Mouse (Mus musculus): ENCODE data around the gene Rimbp3. TPM values are rescaled to one million over a fixed set of nuclear protein-coding genes. Genes with fewer than 3 reads are reported as not detected.

Gene Rimbp3
- total and polyA plus RNA-seq, 3 experiments = 0.06 to 0.34 TPM; not detected in 1

DNA sequence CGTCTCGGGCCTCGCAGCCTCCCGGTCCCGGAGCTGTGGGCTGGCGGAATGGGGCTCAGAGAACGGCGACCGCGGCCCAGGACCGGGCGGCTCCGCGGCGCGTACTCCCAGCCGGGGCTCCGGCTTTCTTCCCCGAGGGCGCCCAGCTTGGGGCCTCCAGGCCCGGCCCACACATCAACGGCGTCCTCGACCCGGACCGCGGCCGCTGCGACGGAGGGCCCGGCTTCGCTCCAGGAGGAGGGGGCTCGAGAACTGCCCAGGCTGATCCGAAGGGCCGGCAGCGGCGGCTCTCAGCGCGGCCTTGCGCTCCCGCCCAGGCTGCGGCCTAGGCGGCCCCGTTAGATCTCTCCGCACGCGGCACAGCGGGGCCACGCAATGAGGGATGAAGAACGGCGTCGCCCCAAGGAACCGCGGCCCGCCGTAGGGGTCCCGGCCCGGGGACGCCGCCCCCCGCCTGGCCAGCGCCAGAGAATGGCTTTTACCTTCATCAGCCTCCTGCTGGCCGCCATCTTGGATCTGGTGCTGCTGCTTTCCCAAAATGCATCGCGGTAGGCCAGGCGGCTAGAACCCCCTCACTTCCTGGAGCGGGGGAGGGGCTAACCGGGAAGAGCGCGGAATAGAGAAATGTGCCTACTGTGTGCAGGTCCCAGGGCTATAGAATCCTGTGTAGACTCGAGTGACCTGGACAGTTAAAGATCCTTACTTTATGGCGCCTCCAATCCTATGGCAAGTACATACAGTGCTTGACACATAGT, 7.3 kb upstream of the Rimbp3 start (continued):
- peak; percentile 95 for TF ChIP-seq CHD2 (IDR thresholded peaks at IDR 0.05; ENCODE audit: low read length)
- peak; percentile 66 for TF ChIP-seq MAX (IDR thresholded peaks at IDR 0.05; ENCODE audit: low read length)
- peak; percentile 80; the same call in 1 of the 2 replicates for TF ChIP-seq KAT2A (IDR thresholded peaks at IDR 0.05; ENCODE audit: insufficient replicate concordance, low read length)
- TF ChIP-seq CHD1 (IDR thresholded peaks at IDR 0.05; ENCODE audit: low read depth, low read length) = peak; percentile 83
- TF ChIP-seq JUND (conservative IDR thresholded peaks at IDR 0.05; ENCODE audit: low read depth, low read length) = no peak
- TF ChIP-seq E2F4 (IDR thresholded peaks at IDR 0.05; ENCODE audit: insufficient replicate concordance, low read depth, low read length) = peak; percentile 80; the same call in 1 of the 2 replicates
- TF ChIP-seq POLR2AphosphoS2 (IDR thresholded peaks at IDR 0.05; ENCODE audit: low read depth, low read length) = peak; percentile 85; the same call in 1 of the 2 replicates
- TF ChIP-seq CTCF (conservative IDR thresholded peaks at IDR 0.05 in 1 of 2, IDR thresholded peaks at IDR 0.05 in 1 of 2; ENCODE audit: low read depth in 2 of 2, low read length in 2 of 2) = no peak

DNA sequence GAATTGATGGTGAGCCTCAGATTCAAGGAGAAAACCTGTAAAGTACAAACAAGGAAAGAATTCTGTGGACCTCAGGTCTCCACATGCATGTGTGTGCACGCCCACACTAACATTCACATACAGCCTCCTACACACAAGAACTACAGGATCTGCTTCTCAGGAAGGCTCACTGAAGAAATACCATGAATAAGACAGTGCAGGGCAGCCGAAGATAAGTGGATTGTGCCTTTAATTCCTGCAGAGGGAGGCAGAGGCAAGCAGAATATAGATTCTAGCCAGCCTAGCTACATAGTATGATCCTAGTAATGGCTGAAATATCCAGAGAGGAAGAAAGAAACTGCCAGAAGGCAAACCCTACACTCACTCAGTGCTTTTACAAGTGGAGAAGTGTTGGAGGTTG, 6.4 kb upstream of the Rimbp3 start:
- peaks cover 0 to 18% of the 10 kb centered on the region in 2 experiments for H3K36me3 ChIP-seq (replicated peaks in 1 of 2; ENCODE audit: control insufficient read depth in 1 of 2, insufficient read depth in 1 of 2, low read length in 1 of 2)
- in situ Hi-C loops (cut with MboI; ENCODE audit: low pct_ligation_motif_present, low pct_unique_long_range_greater_than_20kb, low sequenced_read_pairs) (loop anchor here (5.0 to 10.0 kb wide), 2 partner anchors 70 to 333 kb away; partner anchors contain the start of genes Sdf2l1 and Thap7), dilution Hi-C loops (cut with MboI; ENCODE audit: extremely low pct_ligation_motif_present, extremely low pct_unique_long_range_greater_than_20kb, low sequenced_read_pairs) (no loop called here)
- H3K9ac ChIP-seq (ENCODE audit: insufficient read depth, low read depth) = no peak overlapping the region; the same call in 1 of the 2 replicates
- H3K9me3 ChIP-seq (replicated peaks; ENCODE audit: low read length) = no peaks in the 10 kb centered on the region
- peak in 1 of 2 experiments; percentile 56; a peak in 2 of 4 replicates for TF ChIP-seq CTCF (conservative IDR thresholded peaks at IDR 0.05 in 1 of 2, IDR thresholded peaks at IDR 0.05 in 1 of 2; ENCODE audit: low read depth in 2 of 2, low read length in 2 of 2)
- TF ChIP-seq IRF4 (IDR thresholded peaks at IDR 0.05; ENCODE audit: low read depth, low read length) = no peak
- TF ChIP-seq USF2 (conservative IDR thresholded peaks at IDR 0.05; ENCODE audit: low read depth, low read length) = no peak
- TF ChIP-seq GABPA (IDR thresholded peaks at IDR 0.05; ENCODE audit: insufficient replicate concordance, low read depth, low read length) = no peak
- peak; percentile 23 for TF ChIP-seq SMC3 (IDR thresholded peaks at IDR 0.05; ENCODE audit: low read depth, low read length)
- TF ChIP-seq MEF2A (IDR thresholded peaks at IDR 0.05; ENCODE audit: borderline replicate concordance, low read depth, low read length) = no peak
- no peak for TF ChIP-seq POLR2AphosphoS2 (IDR thresholded peaks at IDR 0.05; ENCODE audit: low read depth, low read length)
- no peak for TF ChIP-seq MAZ (IDR thresholded peaks at IDR 0.05; ENCODE audit: low read depth, low read length)
- TF ChIP-seq RAD21 (IDR thresholded peaks at IDR 0.05; ENCODE audit: low read depth, low read length) = peak; percentile 46
- TF ChIP-seq MAFK (IDR thresholded peaks at IDR 0.05; ENCODE audit: insufficient replicate concordance, low read length) = no peak
- TF ChIP-seq ZC3H11A (IDR thresholded peaks at IDR 0.05; ENCODE audit: low read depth, low read length) = no peak
- TF ChIP-seq NRF1 (IDR thresholded peaks at IDR 0.05; ENCODE audit: low read depth, low read length) = no peak
- peaks cover 42% of the 10 kb centered on the region for H3K79me2 ChIP-seq (replicated peaks; ENCODE audit: control insufficient read depth, extremely low read depth, insufficient read depth, poor library complexity, severe bottlenecking)
- H3K4me2 ChIP-seq (ENCODE audit: insufficient read depth, low read depth, poor library complexity, severe bottlenecking) = no peak overlapping the region
- peak overlapping the region in 1 of 3 experiments; percentile 97 for H3K4me3 ChIP-seq (replicated peaks in 1 of 3; ENCODE audit: low read depth in 2 of 3, low read length in 2 of 3, poor library complexity in 1 of 3)
- no peak overlapping the region for H3K27ac ChIP-seq (ENCODE audit: insufficient read depth, low read depth)
- H3K4me1 ChIP-seq (ENCODE audit: control insufficient read depth in 1 of 2, insufficient read depth in 2 of 2) = peaks cover 2 to 36% of the 10 kb centered on the region in 2 experiments; a peak in 3 of 4 replicates
- DNase-seq (ENCODE audit: extremely low read depth) = peak; percentile 42
- peaks cover 9% of the 10 kb centered on the region for H3K27me3 ChIP-seq (replicated peaks)
